Mouse (Mus musculus) bone marrow macrophage, adult 2 months (primary cell): ENCODE results near the gene Egfr.

Experiments used
- CTCF ChIP-seq: IDR thresholded peaks from 2 replicates; pipeline ENCODE4 v1.5.1; 2012; ENCODE audit warnings: low read depth, mild to moderate bottlenecking, low read length, moderate library complexity
- POLR2A ChIP-seq: IDR thresholded peaks from 2 replicates; pipeline ENCODE4 v1.6.1; 2012; ENCODE audit warnings: mild to moderate bottlenecking, low read depth, low read length, borderline replicate concordance

DNA sequence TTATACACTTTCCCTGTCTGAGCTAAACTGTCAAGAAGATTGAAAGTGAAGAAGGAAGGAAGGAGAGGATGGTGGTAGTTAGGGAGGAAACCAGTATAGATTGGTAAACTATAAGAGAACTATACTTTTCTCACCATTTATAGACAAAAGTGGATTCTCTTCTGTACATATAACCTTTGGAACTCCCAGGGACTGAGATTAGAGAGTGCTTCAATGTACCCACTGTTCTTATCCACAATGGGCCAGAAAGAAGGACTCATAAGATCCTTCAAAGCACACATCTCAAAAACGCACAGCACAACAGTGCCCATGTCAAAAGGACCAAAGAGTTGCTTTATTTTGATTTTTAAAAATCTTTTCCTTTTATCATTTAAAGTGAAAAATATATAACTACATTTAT, 148.2 kb downstream of the Egfr start:
- TF ChIP-seq CTCF (no peak), POLR2A (no peak)
